Mouse (Mus musculus): ENCODE results near the gene Stk19. TPM values are rescaled to one million over a fixed set of nuclear protein-coding genes. Genes with fewer than 3 reads are reported as not detected.
"Not testable (repeated sequence)": the region's sequence is repeated elsewhere in the genome, so short reads cannot be mapped to it uniquely, and the experiment has no call there.

Gene Stk19
- polyA plus RNA-seq, 2 experiments: 23.9 to 46.4 TPM

GRCm38 (mm10) chr17:34807176-34807575, 29.6 kb downstream of the Stk19 start:
- no peak overlapping the region for H3K4me3 ChIP-seq (replicated peaks; ENCODE audit: low read length)
- WGBS: 72% methylated on average over 3 of the region's 3 CpGs
- TF ChIP-seq POLR2A (IDR thresholded peaks at IDR 0.05; ENCODE audit: borderline replicate concordance, extremely low read depth, insufficient read depth, insufficient read length): no peak
- no peak overlapping the region for H3K9ac ChIP-seq (ENCODE audit: low read depth, low read length, severe bottlenecking)
- H3K9me3 ChIP-seq (ENCODE audit: control insufficient read depth, low read length): no peaks in the 10 kb centered on the region
- H3K36me3 ChIP-seq (ENCODE audit: control insufficient read depth, insufficient read depth, low read length): no peaks in the 10 kb centered on the region
- ATAC-seq (ENCODE audit: low FRiP score, low read depth) (no peak), DNase-seq (ENCODE audit: low spot score) (no peak)
- no peak overlapping the region for H3K4me2 ChIP-seq (replicated peaks; ENCODE audit: low read depth, low read length, severe bottlenecking)
- no peak overlapping the region for H3K27ac ChIP-seq (replicated peaks; ENCODE audit: low read depth, low read length)
- H3K4me1 ChIP-seq (ENCODE audit: control insufficient read depth, insufficient read depth, low read length): no peaks in the 10 kb centered on the region
- H3K27me3 ChIP-seq (ENCODE audit: control insufficient read depth, insufficient read depth, low read length): no peaks in the 10 kb centered on the region

- no peak for TF ChIP-seq POLR2A (IDR thresholded peaks at IDR 0.05; ENCODE audit: borderline replicate concordance, extremely low read depth, insufficient read depth, insufficient read length)
- ATAC-seq (ENCODE audit: low FRiP score, low read depth): no peak
- H3K9me3 ChIP-seq (ENCODE audit: control insufficient read depth, low read length): no peaks in the 10 kb centered on the region
- no peak overlapping the region for H3K27ac ChIP-seq (replicated peaks; ENCODE audit: low read depth, low read length)
- no peaks in the 10 kb centered on the region for H3K4me1 ChIP-seq (ENCODE audit: control insufficient read depth, insufficient read depth, low read length)
- H3K27me3 ChIP-seq (ENCODE audit: control insufficient read depth, insufficient read depth, low read length): no peaks in the 10 kb centered on the region
- no peaks in the 10 kb centered on the region for H3K36me3 ChIP-seq (ENCODE audit: control insufficient read depth, insufficient read depth, low read length)
- H3K9ac ChIP-seq (ENCODE audit: low read depth, low read length, severe bottlenecking): no peak overlapping the region
- H3K4me2 ChIP-seq (replicated peaks; ENCODE audit: low read depth, low read length, severe bottlenecking): no peak overlapping the region
- DNase-seq (ENCODE audit: low spot score): no peak
- H3K4me3 ChIP-seq (replicated peaks; ENCODE audit: low read length): no peak overlapping the region
- WGBS: 77% methylated on average over 6 of the region's 6 CpGs
Observed at GRCm38 (mm10) chr17:34804871-34805562, 31.7 kb downstream of the Stk19 start.

- not testable (repeated sequence) for H3K27me3 ChIP-seq (ENCODE audit: control insufficient read depth, insufficient read depth, low read length); ATAC-seq (ENCODE audit: low FRiP score, low read depth); H3K4me3 ChIP-seq (replicated peaks; ENCODE audit: low read length); H3K9ac ChIP-seq (ENCODE audit: low read depth, low read length, severe bottlenecking); H3K4me1 ChIP-seq (ENCODE audit: control insufficient read depth, insufficient read depth, low read length); H3K27ac ChIP-seq (replicated peaks; ENCODE audit: low read depth, low read length); H3K9me3 ChIP-seq (ENCODE audit: control insufficient read depth, low read length); H3K4me2 ChIP-seq (replicated peaks; ENCODE audit: low read depth, low read length, severe bottlenecking); DNase-seq (ENCODE audit: low spot score); H3K36me3 ChIP-seq (ENCODE audit: control insufficient read depth, insufficient read depth, low read length)
- WGBS: 80% methylated on average over 1 of the region's 6 CpGs
Observed at GRCm38 (mm10) chr17:34804301-34804700, 32.4 kb downstream of the Stk19 start, which contains the start of gene Cyp21a1. Cyp21a1 (minus strand) TSS chr17:34804561.

- WGBS: 94% methylated on average over 6 of the region's 6 CpGs
Observed at GRCm38 (mm10) chr17:34803367-34803766, 33.4 kb downstream of the Stk19 start.

GRCm38 (mm10) chr17:34802756-34803155, 34.0 kb downstream of the Stk19 start:
- not testable (repeated sequence) for DNase-seq (ENCODE audit: low spot score); H3K9me3 ChIP-seq (ENCODE audit: control insufficient read depth, low read length); H3K9ac ChIP-seq (ENCODE audit: low read depth, low read length, severe bottlenecking); H3K4me1 ChIP-seq (ENCODE audit: control insufficient read depth, insufficient read depth, low read length); H3K4me2 ChIP-seq (replicated peaks; ENCODE audit: low read depth, low read length, severe bottlenecking); ATAC-seq (ENCODE audit: low FRiP score, low read depth); H3K36me3 ChIP-seq (ENCODE audit: control insufficient read depth, insufficient read depth, low read length); H3K27me3 ChIP-seq (ENCODE audit: control insufficient read depth, insufficient read depth, low read length); H3K27ac ChIP-seq (replicated peaks; ENCODE audit: low read depth, low read length); H3K4me3 ChIP-seq (replicated peaks; ENCODE audit: low read length)
- 91% methylated on average over 9 of the region's 9 CpGs for WGBS

More at GRCm38 (mm10) chr17:34803367-34803766, 33.4 kb downstream of the Stk19 start:
- not testable (repeated sequence) for DNase-seq (ENCODE audit: low spot score); H3K4me2 ChIP-seq (replicated peaks; ENCODE audit: low read depth, low read length, severe bottlenecking); H3K4me1 ChIP-seq (ENCODE audit: control insufficient read depth, insufficient read depth, low read length); ATAC-seq (ENCODE audit: low FRiP score, low read depth); H3K36me3 ChIP-seq (ENCODE audit: control insufficient read depth, insufficient read depth, low read length); H3K4me3 ChIP-seq (replicated peaks; ENCODE audit: low read length); H3K9me3 ChIP-seq (ENCODE audit: control insufficient read depth, low read length); H3K27me3 ChIP-seq (ENCODE audit: control insufficient read depth, insufficient read depth, low read length); H3K9ac ChIP-seq (ENCODE audit: low read depth, low read length, severe bottlenecking); H3K27ac ChIP-seq (replicated peaks; ENCODE audit: low read depth, low read length)

- ATAC-seq (ENCODE audit: low FRiP score, low read depth): not testable (repeated sequence)
Observed at GRCm38 (mm10) chr17:34800781-34801305, 35.9 kb downstream of the Stk19 start.

More at GRCm38 (mm10) chr17:34800781-34801305, 35.9 kb downstream of the Stk19 start:
- WGBS: 92% methylated on average over 16 of the region's 16 CpGs
- not testable (repeated sequence) for H3K4me1 ChIP-seq (ENCODE audit: control insufficient read depth, insufficient read depth, low read length); H3K27ac ChIP-seq (replicated peaks; ENCODE audit: low read depth, low read length); H3K9ac ChIP-seq (ENCODE audit: low read depth, low read length, severe bottlenecking); H3K4me2 ChIP-seq (replicated peaks; ENCODE audit: low read depth, low read length, severe bottlenecking); H3K9me3 ChIP-seq (ENCODE audit: control insufficient read depth, low read length); H3K36me3 ChIP-seq (ENCODE audit: control insufficient read depth, insufficient read depth, low read length); H3K27me3 ChIP-seq (ENCODE audit: control insufficient read depth, insufficient read depth, low read length); H3K4me3 ChIP-seq (replicated peaks; ENCODE audit: low read length); DNase-seq (ENCODE audit: low spot score)

Measured in limb, embryonic 14.5 days (tissue).